Mouse (Mus musculus) bone marrow macrophage, adult 2 months (primary cell): ENCODE measurements around the gene Ablim1. TPM values are rescaled to one million over a fixed set of nuclear protein-coding genes. Genes with fewer than 3 reads are reported as not detected.

Source experiments
- H3K27ac ChIP-seq: 2 replicates; pipeline ENCODE4 v1.5.1; 2012; ENCODE audit warnings: low read depth, low read length; ENCODE audit not compliant: insufficient read depth
- H3K4me1 ChIP-seq: 2 replicates; pipeline ENCODE4 v1.6.1; 2012; ENCODE audit warnings: low read length; ENCODE audit not compliant: control insufficient read depth, insufficient read depth
- H3K4me3 ChIP-seq: 2 replicates; pipeline ENCODE4 v1.5.1; 2012; ENCODE audit warnings: mild to moderate bottlenecking, low read length, moderate library complexity; ENCODE audit not compliant: insufficient read depth
- CTCF ChIP-seq: IDR thresholded peaks from 2 replicates; pipeline ENCODE4 v1.5.1; 2012; ENCODE audit warnings: low read depth, mild to moderate bottlenecking, low read length, moderate library complexity
- POLR2A ChIP-seq: IDR thresholded peaks from 2 replicates; pipeline ENCODE4 v1.6.1; 2012; ENCODE audit warnings: mild to moderate bottlenecking, low read depth, low read length, borderline replicate concordance
- polyA plus RNA-seq: library from polyadenylated mRNA; stranded (reverse); fragments of >200 nt; gene quantifications from 2 replicates; pipeline ENCODE4 v1.2.4, GENCODE M21; 2012; ENCODE audit not compliant: missing spikeins, insufficient read depth, insufficient read length

Ablim1 gene
- polyA plus RNA-seq, 1 experiment = 0.25 TPM

DNA sequence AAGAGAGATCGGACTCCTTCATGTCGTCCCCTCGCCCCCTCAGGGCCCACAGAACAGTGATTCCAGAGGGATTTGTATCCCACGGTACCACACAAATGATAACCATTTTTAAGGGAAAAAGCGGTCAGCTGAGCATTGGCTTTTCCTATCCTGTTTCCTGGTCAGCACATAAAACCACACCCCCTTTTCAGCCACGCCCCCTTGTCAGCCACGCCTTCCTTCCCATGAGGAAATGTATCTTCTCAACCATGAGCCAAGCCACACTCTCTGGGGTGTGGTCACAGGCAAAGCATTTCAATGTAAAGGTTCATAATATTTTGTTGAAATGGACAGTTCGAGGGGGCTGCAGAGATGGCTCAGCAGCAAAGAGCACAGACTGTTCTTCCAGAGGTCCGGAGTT, 163.2 kb downstream of the Ablim1 start:
- Histone ChIP-seq H3K4me1 (no peaks in the 10 kb centered on the region), H3K4me3 (no peak overlapping the region), H3K27ac (no peak overlapping the region)
- TF ChIP-seq CTCF = no peak
- TF ChIP-seq POLR2A = no peak

GRCm38 (mm10) chr19:57150275-57150674, 164.4 kb downstream of the Ablim1 start:
- Histone ChIP-seq H3K4me3 (no peak overlapping the region), H3K4me1 (no peaks in the 10 kb centered on the region), H3K27ac (no peak overlapping the region)
- TF ChIP-seq CTCF (peak; percentile 45; the same call in 1 of the 2 replicates), POLR2A (no peak)

GRCm38 (mm10) chr19:57147746-57148145, 167.0 kb downstream of the Ablim1 start:
- TF ChIP-seq POLR2A (no peak), CTCF (no peak)
- Histone ChIP-seq H3K4me1 (no peaks in the 10 kb centered on the region), H3K4me3 (no peak overlapping the region), H3K27ac (no peak overlapping the region)

- no peaks in the 10 kb centered on the region for H3K4me1 ChIP-seq
- no peak for TF ChIP-seq POLR2A
- no peak for TF ChIP-seq CTCF
- H3K27ac ChIP-seq = no peak overlapping the region
- no peak overlapping the region for H3K4me3 ChIP-seq
Observed at GRCm38 (mm10) chr19:57146936-57147335, 167.8 kb downstream of the Ablim1 start.

- no peaks in the 10 kb centered on the region for H3K4me1 ChIP-seq
- no peak overlapping the region for H3K4me3 ChIP-seq
- TF ChIP-seq CTCF (no peak), POLR2A (no peak)
- no peak overlapping the region for H3K27ac ChIP-seq
Observed at GRCm38 (mm10) chr19:57143646-57144045, 171.1 kb downstream of the Ablim1 start.

- Histone ChIP-seq H3K27ac (no peak overlapping the region), H3K4me1 (no peaks in the 10 kb centered on the region), H3K4me3 (no peak overlapping the region)
- TF ChIP-seq POLR2A (no peak), CTCF (no peak)
Observed at GRCm38 (mm10) chr19:57141756-57142461, 172.8 kb downstream of the Ablim1 start.

DNA sequence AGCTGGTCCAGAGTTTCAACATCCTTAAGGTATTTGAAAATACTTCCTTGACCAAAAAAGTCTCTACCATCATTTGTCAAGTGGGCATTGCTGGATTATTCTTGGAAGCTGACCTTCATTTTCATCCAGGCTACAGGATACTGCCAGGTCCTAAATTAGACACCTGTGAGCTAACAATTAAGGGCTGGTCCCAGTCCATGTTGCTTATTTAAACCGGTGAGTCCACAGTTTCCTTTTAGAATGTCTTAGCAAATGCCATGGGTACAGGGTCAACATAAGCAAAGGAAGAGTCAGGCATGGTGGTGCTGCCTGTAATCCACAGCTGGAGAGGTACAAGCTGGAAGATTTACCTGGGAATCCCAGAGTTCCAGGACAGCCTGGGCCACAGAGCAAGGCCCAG, 173.8 kb downstream of the Ablim1 start:
- Histone ChIP-seq H3K27ac (no peak overlapping the region), H3K4me1 (no peaks in the 10 kb centered on the region), H3K4me3 (no peak overlapping the region)
- TF ChIP-seq POLR2A = no peak
- no peak for TF ChIP-seq CTCF

GRCm38 (mm10) chr19:57140071-57140470, 174.6 kb downstream of the Ablim1 start:
- Histone ChIP-seq H3K4me1 (no peaks in the 10 kb centered on the region), H3K4me3 (no peak overlapping the region), H3K27ac (no peak overlapping the region)
- no peak for TF ChIP-seq POLR2A
- TF ChIP-seq CTCF = no peak

- no peak overlapping the region for H3K27ac ChIP-seq
- no peak for TF ChIP-seq CTCF
- no peak for TF ChIP-seq POLR2A
- H3K4me1 ChIP-seq = no peaks in the 10 kb centered on the region
- no peak overlapping the region for H3K4me3 ChIP-seq
Observed at GRCm38 (mm10) chr19:57138909-57139617, 175.7 kb downstream of the Ablim1 start.

DNA sequence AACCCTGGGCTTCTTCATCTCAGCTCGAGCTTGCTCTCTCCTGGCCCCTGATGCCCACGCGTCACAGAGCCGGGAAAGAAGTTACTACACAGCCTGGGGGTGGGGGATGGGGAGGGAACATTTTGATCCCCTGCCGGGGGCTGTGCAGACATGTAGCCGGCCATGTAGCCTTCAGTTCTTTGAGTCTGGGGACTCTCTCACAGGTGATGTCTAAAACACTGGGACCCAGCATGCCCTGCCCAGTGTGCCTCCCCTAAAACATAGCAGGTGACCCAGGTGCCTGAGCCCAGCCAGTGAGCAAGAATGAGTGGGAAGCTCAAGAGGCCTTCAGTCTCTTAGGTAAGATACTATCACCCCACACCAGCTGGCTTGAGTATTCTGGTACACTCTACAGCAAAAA, 176.2 kb downstream of the Ablim1 start:
- Histone ChIP-seq H3K4me1 (no peaks in the 10 kb centered on the region), H3K27ac (no peak overlapping the region), H3K4me3 (no peak overlapping the region)
- TF ChIP-seq POLR2A (no peak), CTCF (no peak)
